Mouse (Mus musculus) macrophage (primary cell): Measurements from ENCODE around the gene Olfr766-ps1. TPM values are rescaled to one million over a fixed set of nuclear protein-coding genes. Genes with fewer than 3 reads are reported as not detected.
"Not testable (repeated sequence)": the region's sequence is repeated elsewhere in the genome, so short reads cannot be mapped to it uniquely, and the experiment has no call there.

Experiments
- H3K27ac ChIP-seq: fragments of 350-480 bp; formaldehyde crosslinking; 2 replicates; pipeline ENCODE4 v1.9.0; 2021
- H3K36me3 ChIP-seq: fragments of 350-480 bp; formaldehyde crosslinking; 2 replicates; pipeline ENCODE4 v1.9.0; 2021; ENCODE audit errors: inconsistent target
- H3K4me3 ChIP-seq: fragments of 350-480 bp; formaldehyde crosslinking; 2 replicates; pipeline ENCODE4 v1.9.0; 2021; ENCODE audit errors: inconsistent target
- H3K79me2 ChIP-seq: fragments of 350-480 bp; formaldehyde crosslinking; 2 replicates; pipeline ENCODE4 v1.9.0; 2021; ENCODE audit errors: inconsistent target
- WGBS: methylation state at CpG from one replicate; pipeline ENCODE4 v1.1.7; 2026; ENCODE audit warnings: inconsistent platforms; ENCODE audit not compliant: missing documents; 5-methylcytosine and 5-hydroxymethylcytosine counted together
- polyA plus RNA-seq: library from polyadenylated mRNA; stranded (reverse); fragments of 250-400 nt; gene quantifications from 3 replicates; pipeline ENCODE4 v1.2.4, GENCODE M21; 2018; ENCODE audit warnings: inconsistent platforms
- total RNA-seq, 78 experiments: library from RNA; depleted of rRNA; stranded (reverse); fragments of 250-400 nt; gene quantifications; 1 replicate in 9 of 78; 2 replicates in 24 of 78; 3 replicates in 43 of 78; 4 replicates in 2 of 78; pipeline ENCODE4 v1.2.4; 2018; ENCODE audit warnings: inconsistent platforms in 56 of 78

Olfr766-ps1 gene
- not detected for total RNA-seq (2018; cell fraction: chromatin; rRNA removed)
- not detected for total RNA-seq (2018; cell fraction: cytosol; rRNA removed)
- total RNA-seq (2018; cell fraction: nucleus; rRNA removed) = not detected
- not detected in 3 replicates for polyA plus RNA-seq

DNA sequence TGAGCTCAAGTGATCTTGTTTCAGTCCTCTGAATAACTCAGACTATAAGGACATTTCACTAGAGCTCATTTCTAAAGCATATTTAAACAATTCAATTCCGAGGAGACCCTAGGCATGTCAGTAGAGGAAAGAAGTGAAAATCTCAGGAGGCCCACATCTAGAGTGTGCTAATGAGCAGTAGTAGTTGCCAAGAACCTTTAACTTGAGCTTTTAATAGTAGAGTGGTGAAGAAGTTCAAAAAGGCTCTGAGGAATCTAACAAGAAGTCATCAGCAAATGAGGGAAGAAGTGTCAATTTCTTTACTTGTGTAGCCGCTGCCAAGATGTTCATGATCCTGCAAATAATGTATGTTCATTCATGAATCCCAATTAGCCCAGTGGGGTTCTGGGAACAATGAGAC is at the start of gene Olfr766-ps1:
TSS of gene Olfr766-ps1 (minus strand) at position 101 of the 400 bp plus-strand sequence.
- no peaks in the 10 kb centered on the region for H3K79me2 ChIP-seq
- WGBS = 100% methylated on average over 2 of the region's 2 CpGs

DNA sequence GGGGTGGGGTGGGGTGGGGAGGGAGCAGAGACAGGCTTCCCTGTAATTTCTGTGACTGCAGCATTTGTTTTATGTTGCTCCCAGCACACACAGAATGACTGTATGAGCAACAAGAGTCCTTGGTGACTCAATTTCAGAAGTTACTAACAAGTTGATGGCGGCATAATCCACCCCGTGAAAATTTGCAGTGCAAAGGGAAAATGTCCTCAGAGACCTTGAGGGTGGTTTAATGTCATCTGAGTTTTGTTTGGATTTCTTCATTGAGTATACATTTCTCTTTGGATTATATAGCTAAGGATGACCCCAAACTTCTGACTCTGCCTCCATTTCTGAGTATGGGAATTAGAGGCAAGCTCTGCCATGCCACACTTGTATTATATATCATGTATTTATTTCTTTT is 49.0 kb upstream of the Olfr766-ps1 start, which contains the start of gene Olfr769:
TSS of gene Olfr769 (minus strand) at position 101 of the 400 bp plus-strand sequence.
- Histone ChIP-seq H3K36me3 (no peaks in the 10 kb centered on the region), H3K79me2 (no peaks in the 10 kb centered on the region), H3K27ac (no peak within 1 kb of the TSS), H3K4me3 (no peak within 1 kb of the TSS)
- WGBS = 95% methylated on average over 2 of the region's 2 CpGs

More for the DNA sequence above, at the start of gene Olfr766-ps1:
- Histone ChIP-seq H3K27ac (no peak within 1 kb of the TSS), H3K36me3 (no peaks in the 10 kb centered on the region), H3K4me3 (no peak within 1 kb of the TSS)

DNA sequence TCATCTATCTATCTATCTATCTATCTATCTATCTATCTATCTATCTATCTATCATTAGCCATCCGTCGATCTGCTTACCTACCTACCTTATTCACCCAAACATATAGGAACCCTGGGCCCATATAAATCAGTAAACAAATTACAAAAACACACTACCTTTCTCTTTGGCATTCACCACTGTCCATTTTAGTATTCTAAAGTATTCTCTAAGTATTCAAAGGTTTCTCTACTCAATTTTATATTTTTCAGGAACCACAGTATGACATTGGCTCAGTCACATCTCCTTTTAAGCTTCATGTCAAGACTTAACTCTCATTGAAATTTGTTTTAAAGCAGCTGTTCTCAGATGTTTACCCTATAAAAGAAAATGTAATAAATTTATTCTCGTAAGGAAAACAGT is 46.4 kb upstream of the Olfr766-ps1 start:
- no peaks in the 10 kb centered on the region for H3K79me2 ChIP-seq
- H3K36me3 ChIP-seq = no peaks in the 10 kb centered on the region
- no peak overlapping the region for H3K27ac ChIP-seq
- 100% methylated on average over 2 of the region's 3 CpGs for WGBS
- no peak overlapping the region for H3K4me3 ChIP-seq

DNA sequence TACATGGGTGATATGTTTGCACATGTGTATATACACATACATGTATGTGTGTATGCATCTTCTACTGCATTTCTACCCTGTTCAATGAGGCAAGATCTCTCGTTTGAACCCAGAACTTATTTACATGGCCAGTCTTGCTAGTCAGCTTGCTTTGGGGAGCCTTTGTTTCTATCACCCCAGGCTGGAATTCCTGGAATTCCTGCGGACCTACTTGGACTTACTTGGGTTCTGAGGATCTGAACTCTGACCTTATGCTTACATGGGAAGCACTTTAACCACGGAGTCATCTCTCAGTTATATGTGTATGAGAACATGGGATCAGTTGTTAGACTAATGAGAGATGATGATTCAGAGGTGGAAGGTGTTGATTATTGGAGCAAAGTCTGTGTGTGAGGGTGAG is 32.5 kb upstream of the Olfr766-ps1 start:
- WGBS = 70% methylated on average over 3 of the region's 3 CpGs
- no peaks in the 10 kb centered on the region for H3K79me2 ChIP-seq
- no peak overlapping the region for H3K4me3 ChIP-seq
- no peak overlapping the region for H3K27ac ChIP-seq
- H3K36me3 ChIP-seq = no peaks in the 10 kb centered on the region

DNA sequence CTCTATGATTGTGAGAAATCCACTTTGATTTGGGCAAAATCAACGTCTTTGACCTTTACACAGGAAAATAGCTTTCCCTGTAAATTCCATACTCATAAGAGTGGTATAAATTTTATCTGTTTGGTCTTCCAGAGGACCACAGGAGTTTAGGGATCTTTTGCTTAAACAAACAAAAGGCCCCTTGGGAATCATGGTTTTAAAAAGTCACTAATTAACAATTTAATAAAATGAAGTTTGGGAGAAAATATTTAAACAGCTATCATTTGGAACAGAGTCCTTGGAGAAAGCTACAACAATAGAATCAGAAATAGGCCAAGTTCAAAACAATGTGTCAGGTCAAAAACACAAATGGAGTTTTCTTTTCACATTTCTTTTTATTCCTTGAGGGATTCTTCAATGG is 30.5 kb upstream of the Olfr766-ps1 start, which contains the start of gene Olfr768:
TSS of gene Olfr768 (minus strand) at position 101 of the 400 bp plus-strand sequence.
- Histone ChIP-seq H3K36me3 (no peaks in the 10 kb centered on the region), H3K27ac (no peak within 1 kb of the TSS), H3K79me2 (no peaks in the 10 kb centered on the region), H3K4me3 (no peak within 1 kb of the TSS)
- WGBS = 100% methylated on average over 1 of the region's 1 CpGs

DNA sequence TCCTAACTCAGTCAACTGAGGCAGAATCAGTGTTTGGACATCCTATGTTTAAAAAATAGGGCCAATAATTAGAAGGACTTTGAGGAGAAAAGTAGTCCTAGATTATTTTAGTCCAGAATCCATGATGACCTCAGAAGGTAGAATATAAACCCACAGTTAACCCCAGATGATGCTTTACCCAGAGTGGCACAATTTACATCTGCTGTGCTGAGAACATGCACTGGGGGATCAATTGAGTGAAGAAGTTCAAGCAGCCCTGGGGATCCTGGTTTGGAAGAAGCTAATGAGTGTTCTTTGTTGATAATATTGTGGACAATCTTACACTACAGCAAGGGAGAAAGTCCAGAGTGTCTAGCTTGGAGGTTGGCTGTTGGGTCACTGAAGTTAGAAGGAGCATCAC is 14.0 kb upstream of the Olfr766-ps1 start, which contains the start of gene Olfr767:
TSS of gene Olfr767 (minus strand) at position 101 of the 400 bp plus-strand sequence.
- H3K36me3 ChIP-seq, H3K27ac ChIP-seq, H3K79me2 ChIP-seq, H3K4me3 ChIP-seq: not testable (repeated sequence)

DNA sequence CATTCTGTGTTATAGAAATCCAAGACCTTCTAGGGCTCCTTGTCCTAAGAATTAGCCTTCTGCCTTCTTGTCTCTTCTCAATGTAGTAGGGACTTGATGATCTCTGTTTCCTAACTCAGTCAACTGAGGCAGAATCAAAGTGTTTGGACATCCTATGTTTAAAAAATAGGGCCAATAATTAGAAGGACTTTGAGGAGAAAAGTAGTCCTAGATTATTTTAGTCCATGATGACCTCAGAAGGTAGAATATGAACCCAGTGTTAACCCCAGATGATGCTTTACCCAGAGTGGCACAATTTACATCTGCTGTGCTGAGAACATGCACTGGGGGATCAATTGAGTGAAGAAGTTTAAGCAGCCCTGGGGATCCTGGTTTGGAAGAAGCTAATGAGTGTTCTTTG is 18.9 kb downstream of the Olfr766-ps1 start, which contains the start of gene Olfr765:
TSS of gene Olfr765 (minus strand) at position 101 of the 400 bp plus-strand sequence.
- not testable (repeated sequence) for H3K27ac ChIP-seq, H3K4me3 ChIP-seq, H3K79me2 ChIP-seq, H3K36me3 ChIP-seq

DNA sequence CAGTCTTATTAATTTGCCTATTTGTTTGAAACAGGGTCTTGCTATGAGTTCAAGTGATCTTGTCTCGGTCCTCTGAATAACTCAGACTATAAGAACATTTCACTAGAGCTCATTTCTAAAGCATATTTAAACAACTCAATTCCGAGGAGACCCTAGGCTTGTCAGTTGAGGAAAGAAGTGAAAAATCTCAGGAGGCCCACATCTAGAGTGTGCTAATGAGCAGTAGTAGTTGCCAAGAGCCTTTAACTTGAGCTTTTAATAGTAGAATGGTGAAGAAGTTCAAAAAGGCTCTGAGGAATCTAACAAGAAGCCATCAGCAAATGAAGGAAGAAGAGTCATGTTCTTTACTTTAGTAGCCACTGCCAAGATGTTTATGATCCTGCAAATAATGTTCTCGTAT is 29.0 kb downstream of the Olfr766-ps1 start, which contains the start of gene Olfr764-ps1:
TSS of gene Olfr764-ps1 (minus strand) at position 101 of the 400 bp plus-strand sequence.
- Histone ChIP-seq H3K27ac (no peak within 1 kb of the TSS), H3K36me3 (no peaks in the 10 kb centered on the region), H3K79me2 (no peaks in the 10 kb centered on the region), H3K4me3 (no peak within 1 kb of the TSS)
- WGBS = 90% methylated on average over 3 of the region's 3 CpGs

DNA sequence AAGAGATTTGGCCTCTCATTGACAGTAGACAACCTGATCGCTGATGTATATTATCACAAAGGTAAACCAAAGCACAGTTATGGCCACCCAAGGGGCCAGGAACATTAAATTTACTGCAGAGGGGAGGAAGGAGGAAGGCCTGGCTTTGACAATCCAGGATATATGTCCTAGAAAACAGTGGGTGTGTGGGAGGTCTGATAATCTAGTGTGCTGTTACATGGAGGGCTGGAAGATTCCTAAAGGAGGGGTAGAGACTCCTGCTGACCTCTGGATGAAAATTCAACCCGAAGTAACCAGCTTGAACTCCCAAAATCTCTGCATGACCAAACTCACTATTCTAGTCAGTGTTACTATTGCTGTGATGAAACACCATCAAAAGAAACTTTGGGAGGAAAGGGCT is 40.4 kb downstream of the Olfr766-ps1 start:
- H3K36me3 ChIP-seq = no peaks in the 10 kb centered on the region
- H3K4me3 ChIP-seq = no peak overlapping the region
- H3K79me2 ChIP-seq = no peaks in the 10 kb centered on the region
- WGBS = 85% methylated on average over 2 of the region's 2 CpGs
- no peak overlapping the region for H3K27ac ChIP-seq

DNA sequence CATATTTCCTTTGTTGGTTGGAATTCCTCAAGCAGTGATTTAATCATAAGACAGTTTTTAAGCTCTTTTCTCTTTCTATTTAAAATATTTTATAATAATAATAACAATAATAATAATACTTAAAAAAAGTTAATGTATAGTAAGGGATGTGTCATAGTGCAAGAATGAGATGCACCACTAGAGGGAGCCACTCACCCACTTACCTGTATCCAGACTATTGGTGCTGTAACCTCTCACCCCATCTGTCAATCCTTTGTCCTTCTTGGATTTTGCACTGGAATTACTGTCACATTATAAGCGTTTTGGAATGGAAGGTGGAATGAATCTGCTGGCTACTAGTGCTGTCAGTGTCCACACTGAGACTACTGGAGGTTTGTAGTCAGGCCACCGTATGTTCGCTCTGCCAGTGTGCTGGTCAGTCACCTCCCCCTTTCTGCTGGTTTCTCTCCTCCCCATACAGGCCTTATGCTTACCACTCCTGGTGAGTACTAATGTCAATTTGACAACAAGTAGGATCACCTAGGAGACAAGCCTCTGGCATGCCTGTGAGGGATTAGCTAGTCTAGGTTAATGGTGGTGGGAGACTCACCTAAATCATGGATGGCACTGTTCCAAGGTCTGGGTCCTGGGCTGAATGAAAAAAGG is 42.6 kb downstream of the Olfr766-ps1 start:
- Histone ChIP-seq H3K79me2 (no peaks in the 10 kb centered on the region), H3K4me3 (no peak overlapping the region), H3K27ac (no peak overlapping the region), H3K36me3 (no peaks in the 10 kb centered on the region)
- WGBS = 62% methylated on average over 3 of the region's 3 CpGs

DNA sequence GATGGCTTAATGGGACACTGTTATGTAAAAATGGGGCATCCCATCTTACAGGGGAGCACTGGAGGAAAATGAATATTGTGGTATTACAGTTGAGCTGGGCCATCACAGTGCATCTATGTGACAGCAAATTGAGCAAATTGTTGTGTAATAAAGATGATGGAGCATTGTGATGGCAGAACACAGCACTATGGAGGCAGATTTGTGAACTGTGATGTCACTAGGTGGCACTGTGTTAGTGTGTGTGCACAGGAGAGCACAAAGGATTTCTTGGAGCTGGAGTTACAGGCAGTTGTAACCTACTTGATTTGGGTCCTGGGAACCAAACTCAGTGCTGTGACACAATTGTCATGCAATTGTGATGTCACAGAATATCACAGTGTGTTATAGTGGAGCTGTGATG is 45.5 kb downstream of the Olfr766-ps1 start:
- Histone ChIP-seq H3K4me3 (no peak overlapping the region), H3K79me2 (no peaks in the 10 kb centered on the region), H3K36me3 (no peaks in the 10 kb centered on the region), H3K27ac (no peak overlapping the region)

DNA sequence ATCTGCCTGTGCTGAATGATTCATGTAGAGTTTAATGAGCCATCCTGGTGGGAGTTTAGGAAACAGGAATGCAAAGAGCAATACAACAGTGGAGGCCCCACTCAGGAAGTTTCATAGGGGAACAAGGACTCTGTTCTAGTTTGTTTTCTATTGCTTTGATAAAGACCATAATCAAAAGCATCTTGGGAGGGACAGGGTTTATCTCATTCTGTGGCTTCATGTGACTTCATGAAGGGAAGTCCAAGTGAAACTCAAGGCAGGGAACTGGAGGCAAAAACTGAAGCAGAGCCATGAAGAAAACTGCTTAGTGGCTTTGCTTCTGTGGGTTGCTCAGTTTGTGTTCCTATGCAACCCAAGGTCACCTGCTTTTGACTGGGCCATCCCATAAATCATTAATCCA is 54.3 kb downstream of the Olfr766-ps1 start:
- Histone ChIP-seq H3K36me3 (no peaks in the 10 kb centered on the region), H3K79me2 (no peaks in the 10 kb centered on the region), H3K4me3 (no peak overlapping the region), H3K27ac (no peak overlapping the region)

Other genes with a start within 250 kb of the Olfr766-ps1 start
- 42.2 to 61.4 TPM (median 59.0 TPM) in 3 replicates for gene Ormdl2, start 247.3 kb downstream of the Olfr766-ps1 start, polyA plus RNA-seq
- gene Gdf11, start 177.3 kb downstream of the Olfr766-ps1 start, polyA plus RNA-seq = 0.03 TPM in 1 of 3 replicates, not detected in the others
- gene Cd63, start 168.0 kb downstream of the Olfr766-ps1 start, polyA plus RNA-seq = 1,227 to 1,611 TPM (median 1,544 TPM) in 3 replicates
- gene Rdh5, start 146.1 kb downstream of the Olfr766-ps1 start, polyA plus RNA-seq = 0.53 to 1.3 TPM (median 0.92 TPM) in 3 replicates
- gene Bloc1s1, start 144.9 kb downstream of the Olfr766-ps1 start, polyA plus RNA-seq = 77.8 to 126 TPM (median 124 TPM) in 3 replicates
- not detected in 3 replicates for gene Itga7, start 135.2 kb downstream of the Olfr766-ps1 start, polyA plus RNA-seq
- not detected in 3 replicates for gene Mettl7b, start 108.0 kb downstream of the Olfr766-ps1 start, polyA plus RNA-seq
- gene Olfr9, start 79.5 kb downstream of the Olfr766-ps1 start, polyA plus RNA-seq = not detected in 3 replicates
- gene Olfr763, start 58.2 kb downstream of the Olfr766-ps1 start, polyA plus RNA-seq = not detected in 3 replicates
- gene Olfr764-ps1, start 29.1 kb downstream of the Olfr766-ps1 start, polyA plus RNA-seq = not detected in 3 replicates
- not detected in 3 replicates for gene Olfr765, start 19.0 kb downstream of the Olfr766-ps1 start, polyA plus RNA-seq
- not detected in 3 replicates for gene Olfr767, start 13.9 kb upstream of the Olfr766-ps1 start, polyA plus RNA-seq
- not detected in 3 replicates for gene Olfr768, start 30.4 kb upstream of the Olfr766-ps1 start, polyA plus RNA-seq
- not detected in 3 replicates for gene Olfr769, start 48.9 kb upstream of the Olfr766-ps1 start, polyA plus RNA-seq
- not detected in 3 replicates for gene Olfr770, start 70.0 kb upstream of the Olfr766-ps1 start, polyA plus RNA-seq
- not detected in 3 replicates for gene Olfr771, start 95.8 kb upstream of the Olfr766-ps1 start, polyA plus RNA-seq
- gene Olfr772, start 108.9 kb upstream of the Olfr766-ps1 start, polyA plus RNA-seq = not detected in 3 replicates
- not detected in 3 replicates for gene Olfr773, start 118.4 kb upstream of the Olfr766-ps1 start, polyA plus RNA-seq
- not detected in 3 replicates for gene Olfr774, start 167.2 kb upstream of the Olfr766-ps1 start, polyA plus RNA-seq
- gene Olfr775, start 179.4 kb upstream of the Olfr766-ps1 start, polyA plus RNA-seq = not detected in 3 replicates
- not detected in 3 replicates for gene Olfr776, start 190.2 kb upstream of the Olfr766-ps1 start, polyA plus RNA-seq
- gene Olfr777, start 202.5 kb upstream of the Olfr766-ps1 start, polyA plus RNA-seq = not detected in 3 replicates
- not detected in 3 replicates for gene Olfr780, start 249.1 kb upstream of the Olfr766-ps1 start, polyA plus RNA-seq